Mouse (Mus musculus): ENCODE results near the gene Zan. TPM values are rescaled to one million over a fixed set of nuclear protein-coding genes. Genes with fewer than 3 reads are reported as not detected.

The Zan gene
- total and polyA plus RNA-seq, 3 experiments: 0.15 TPM; not detected in 2

DNA sequence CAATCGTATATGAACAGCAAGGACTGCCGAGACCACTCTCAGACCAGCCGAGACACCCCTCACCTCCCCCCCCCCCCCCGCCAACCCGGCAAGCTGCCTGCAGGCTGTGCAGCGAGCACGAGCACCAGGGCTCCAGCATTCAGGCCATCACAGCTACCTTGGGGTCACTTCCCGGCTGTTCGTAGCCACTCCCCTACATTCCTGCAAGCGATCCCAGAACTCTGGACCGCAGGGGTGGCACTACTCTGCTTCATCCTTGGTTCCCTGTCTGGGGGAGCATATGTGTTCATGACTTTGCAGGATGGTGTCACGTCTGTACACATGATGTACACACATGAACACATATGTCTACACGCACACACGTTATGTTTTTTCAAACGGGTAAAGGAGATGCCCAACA lies 99.3 kb downstream of the Zan start:
- TF ChIP-seq SMC3 (IDR thresholded peaks at IDR 0.05; ENCODE audit: low read depth, low read length) (no peak), MYC (IDR thresholded peaks at IDR 0.05; ENCODE audit: low read depth, low read length) (no peak), POLR2A (IDR thresholded peaks at IDR 0.05; ENCODE audit: control insufficient read depth in 1 of 2, insufficient read depth in 1 of 2, low read depth in 1 of 2, low read length in 2 of 2, poor library complexity in 1 of 2) (no peak), SIN3A (IDR thresholded peaks at IDR 0.05; ENCODE audit: low read length) (no peak), JUND (IDR thresholded peaks at IDR 0.05; ENCODE audit: low read depth, low read length) (no peak), TCF12 (IDR thresholded peaks at IDR 0.05; ENCODE audit: low read depth, low read length) (no peak), CTCF (IDR thresholded peaks at IDR 0.05 in 2 of 3, conservative IDR thresholded peaks at IDR 0.05 in 1 of 3; ENCODE audit: control insufficient read depth in 1 of 3, insufficient read depth in 1 of 3, low read depth in 2 of 3, low read length in 3 of 3, poor library complexity in 1 of 3, severe bottlenecking in 1 of 3) (no peak), ZC3H11A (IDR thresholded peaks at IDR 0.05; ENCODE audit: low read depth, low read length) (no peak), HCFC1 (IDR thresholded peaks at IDR 0.05; ENCODE audit: low read depth, low read length) (no peak), RAD21 (IDR thresholded peaks at IDR 0.05; ENCODE audit: low read depth, low read length) (no peak)

DNA sequence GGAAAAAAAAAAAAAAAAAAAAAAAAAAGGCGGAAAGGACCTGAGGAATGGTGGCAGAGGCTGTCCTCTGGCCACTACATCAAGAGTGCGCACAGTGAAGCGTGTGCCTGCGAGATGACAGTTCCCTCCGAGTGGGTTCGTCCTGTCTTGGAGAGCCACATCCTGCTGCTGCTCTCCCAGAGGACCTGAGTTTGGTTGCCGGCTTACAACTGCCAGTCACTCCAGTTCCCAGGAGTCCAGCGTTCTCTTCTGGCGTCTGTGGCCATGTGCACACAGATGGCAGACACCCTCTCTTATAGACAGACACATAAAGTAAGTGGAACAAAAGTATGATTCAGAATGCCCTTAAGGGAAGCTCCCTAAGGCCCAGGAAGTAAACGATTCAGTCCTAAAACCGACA lies 99.7 kb downstream of the Zan start:
- Histone ChIP-seq H3K27me3 (ENCODE audit: control insufficient read depth in 1 of 2, insufficient read depth in 2 of 2, low read length in 2 of 2) (peaks cover 1 to 7% of the 10 kb centered on the region in 2 experiments; a peak in 3 of 4 replicates), H3K9ac (ENCODE audit: control insufficient read depth, low read depth, low read length, poor library complexity, severe bottlenecking) (no peak overlapping the region), H3K4me1 (ENCODE audit: control insufficient read depth in 1 of 2, insufficient read depth in 2 of 2, low read length in 2 of 2) (no peaks in the 10 kb centered on the region), H3K79me2 (ENCODE audit: control insufficient read depth, insufficient read depth, low read length, poor library complexity) (no peaks in the 10 kb centered on the region), H3K27ac (ENCODE audit: control insufficient read depth, low read depth, low read length) (no peak overlapping the region), H3K9me3 (replicated peaks; ENCODE audit: insufficient read depth, low read length) (no peaks in the 10 kb centered on the region), H3K4me3 (ENCODE audit: control insufficient read depth in 1 of 2, insufficient read depth in 1 of 2, low read depth in 2 of 2, low read length in 2 of 2) (no peak overlapping the region), H3K36me3 (ENCODE audit: control insufficient read depth in 1 of 2, insufficient read depth in 2 of 2, low read length in 2 of 2) (no peaks in the 10 kb centered on the region)
- TF ChIP-seq GATA1 (IDR thresholded peaks at IDR 0.05; ENCODE audit: low read depth, low read length) (no peak), ETS1 (IDR thresholded peaks at IDR 0.05; ENCODE audit: low read depth, low read length) (no peak), BHLHE40 (IDR thresholded peaks at IDR 0.05; ENCODE audit: borderline replicate concordance, low read depth, low read length) (no peak), CHD2 (IDR thresholded peaks at IDR 0.05; ENCODE audit: low read length) (no peak), RCOR1 (IDR thresholded peaks at IDR 0.05; ENCODE audit: low read depth, low read length) (no peak), MXI1 (IDR thresholded peaks at IDR 0.05; ENCODE audit: low read depth, low read length) (no peak), ZC3H11A (IDR thresholded peaks at IDR 0.05; ENCODE audit: low read depth, low read length) (no peak), EP300 (IDR thresholded peaks at IDR 0.05; ENCODE audit: low read depth in 1 of 2, low read length in 2 of 2) (no peak), POLR2A (IDR thresholded peaks at IDR 0.05; ENCODE audit: control insufficient read depth in 1 of 2, insufficient read depth in 1 of 2, low read depth in 1 of 2, low read length in 2 of 2, poor library complexity in 1 of 2) (no peak), POLR2AphosphoS2 (IDR thresholded peaks at IDR 0.05; ENCODE audit: low read length) (no peak), ZNF384 (IDR thresholded peaks at IDR 0.05; ENCODE audit: low read depth, low read length) (no peak), RAD21 (IDR thresholded peaks at IDR 0.05; ENCODE audit: low read depth, low read length) (no peak), MAX (IDR thresholded peaks at IDR 0.05; ENCODE audit: low read length) (no peak), HCFC1 (IDR thresholded peaks at IDR 0.05; ENCODE audit: low read depth, low read length) (no peak), TBP (IDR thresholded peaks at IDR 0.05; ENCODE audit: low read depth, low read length) (no peak), E2F4 (IDR thresholded peaks at IDR 0.05; ENCODE audit: borderline replicate concordance, low read depth, low read length) (no peak), CTCF (IDR thresholded peaks at IDR 0.05 in 2 of 3, conservative IDR thresholded peaks at IDR 0.05 in 1 of 3; ENCODE audit: control insufficient read depth in 1 of 3, insufficient read depth in 1 of 3, low read depth in 2 of 3, low read length in 3 of 3, poor library complexity in 1 of 3, severe bottlenecking in 1 of 3) (no peak)
- no peak for DNase-seq (ENCODE audit: low read depth, low spot score)

More for the DNA sequence above, 99.3 kb downstream of the Zan start:
- Histone ChIP-seq H3K4me3 (ENCODE audit: control insufficient read depth in 1 of 2, insufficient read depth in 1 of 2, low read depth in 2 of 2, low read length in 2 of 2) (no peak overlapping the region), H3K9me3 (replicated peaks; ENCODE audit: insufficient read depth, low read length) (no peaks in the 10 kb centered on the region), H3K79me2 (ENCODE audit: control insufficient read depth, insufficient read depth, low read length, poor library complexity) (no peaks in the 10 kb centered on the region), H3K36me3 (ENCODE audit: control insufficient read depth in 1 of 2, insufficient read depth in 2 of 2, low read length in 2 of 2) (no peaks in the 10 kb centered on the region), H3K9ac (ENCODE audit: control insufficient read depth, low read depth, low read length, poor library complexity, severe bottlenecking) (no peak overlapping the region), H3K27me3 (ENCODE audit: control insufficient read depth in 1 of 2, insufficient read depth in 2 of 2, low read length in 2 of 2) (peaks cover 1 to 7% of the 10 kb centered on the region in 2 experiments; a peak in 3 of 4 replicates), H3K4me1 (ENCODE audit: control insufficient read depth in 1 of 2, insufficient read depth in 2 of 2, low read length in 2 of 2) (no peaks in the 10 kb centered on the region), H3K27ac (ENCODE audit: control insufficient read depth, low read depth, low read length) (no peak overlapping the region)
- DNase-seq (ENCODE audit: low read depth, low spot score): no peak
